Mouse (Mus musculus) kidney, postnatal 4 days (tissue): ENCODE measurements around the gene Tgif1.

ENCODE experiments used
- DNase-seq, 2 experiments: peaks; one replicate each; pipeline ENCODE4 v3.0.0; 2021; ENCODE audit warnings: mixed read lengths in 2 of 2

The Tgif1 gene

DNA sequence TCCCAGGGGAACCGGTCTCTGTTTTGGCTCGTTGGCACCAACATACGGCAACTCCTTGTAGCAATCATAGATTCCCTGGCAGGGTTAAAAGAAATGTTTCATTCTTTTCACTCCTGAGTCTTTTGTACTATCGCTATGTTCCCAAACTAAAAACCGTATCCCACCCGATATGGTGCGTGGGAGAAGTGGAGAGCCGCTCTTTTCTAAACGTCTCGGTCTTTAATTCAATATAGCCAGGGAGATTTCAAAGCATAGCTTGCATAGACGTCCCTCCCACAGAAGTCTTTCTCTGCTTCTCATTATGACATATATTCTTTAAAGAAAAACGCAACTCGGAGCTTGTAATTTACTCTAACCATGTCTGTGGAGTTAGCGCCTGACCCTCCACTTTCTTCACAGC, 51.3 kb downstream of the Tgif1 start:
- DNase-seq = no peak

DNA sequence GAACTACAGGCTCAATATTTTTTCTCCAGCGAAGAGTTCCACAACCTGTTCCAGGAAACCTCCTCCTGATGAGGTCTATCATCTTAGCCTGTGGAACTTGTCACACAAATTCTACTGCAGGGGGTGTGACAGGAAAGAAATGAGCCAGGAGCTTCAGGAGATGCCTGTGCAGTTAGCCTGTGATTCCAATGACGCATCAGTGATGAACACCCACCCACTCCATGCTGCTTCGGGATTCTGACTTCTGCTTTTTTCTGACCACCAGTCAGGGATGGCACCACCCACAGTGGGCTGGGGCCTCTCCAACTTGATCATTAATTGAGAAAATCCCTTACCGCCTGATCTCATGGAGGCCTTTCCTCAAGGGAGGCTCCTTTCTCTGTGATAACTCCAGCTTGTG, 54.1 kb downstream of the Tgif1 start:
- DNase-seq = no peak

DNA sequence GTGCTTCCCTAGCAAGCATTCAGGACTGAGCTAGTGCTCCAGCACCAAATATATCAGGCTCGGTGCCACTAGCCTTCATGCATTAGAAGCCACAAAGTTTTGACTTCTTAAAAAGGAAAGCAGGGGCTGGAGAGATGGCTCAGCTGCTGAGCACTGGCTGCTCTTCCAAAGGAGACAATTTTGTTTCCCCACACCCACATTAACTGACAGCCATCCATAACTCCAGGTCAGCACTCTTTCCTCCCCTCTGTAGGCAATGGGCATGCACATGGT, 55.6 kb downstream of the Tgif1 start:
- DNase-seq = no peak

DNA sequence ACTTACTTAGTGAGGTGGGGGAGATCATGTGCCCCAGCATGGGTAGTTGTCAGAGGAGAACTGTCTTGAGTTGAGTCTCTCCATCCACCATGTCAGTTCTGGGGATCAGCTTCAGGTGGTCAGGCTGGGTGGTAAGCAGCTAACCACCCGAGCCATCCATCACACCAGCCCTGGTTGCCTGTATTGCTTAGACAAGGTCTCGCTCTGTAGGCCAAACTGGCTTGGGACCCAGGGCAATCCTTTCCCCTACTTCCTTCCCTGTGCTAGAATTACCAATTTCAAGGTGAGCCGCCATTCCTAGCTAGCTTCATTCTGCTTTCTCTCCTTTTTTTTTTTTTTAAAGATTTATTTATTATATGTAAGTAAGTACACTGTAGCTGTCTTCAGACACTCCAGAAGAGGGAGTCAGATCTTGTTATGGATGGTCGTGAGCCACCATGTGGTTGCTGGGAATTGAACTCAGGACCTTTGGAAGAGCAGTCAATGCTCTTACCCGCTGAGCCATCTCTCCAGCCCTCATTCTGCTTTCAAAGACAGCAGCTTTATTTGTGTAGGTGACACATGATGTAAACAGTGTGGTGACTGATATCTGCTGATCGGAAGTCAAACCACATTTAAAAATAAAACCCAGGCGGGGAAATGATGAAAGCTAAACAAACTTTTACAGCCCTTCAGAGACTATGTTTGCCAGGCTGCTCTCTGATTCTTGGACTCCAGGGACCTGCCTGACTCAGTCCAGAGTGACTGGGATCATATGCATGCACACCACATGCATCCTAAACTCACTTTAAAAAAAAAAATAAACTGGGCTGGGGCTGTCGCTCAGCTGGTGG, 56.2 kb downstream of the Tgif1 start:
- DNase-seq = no peak

DNA sequence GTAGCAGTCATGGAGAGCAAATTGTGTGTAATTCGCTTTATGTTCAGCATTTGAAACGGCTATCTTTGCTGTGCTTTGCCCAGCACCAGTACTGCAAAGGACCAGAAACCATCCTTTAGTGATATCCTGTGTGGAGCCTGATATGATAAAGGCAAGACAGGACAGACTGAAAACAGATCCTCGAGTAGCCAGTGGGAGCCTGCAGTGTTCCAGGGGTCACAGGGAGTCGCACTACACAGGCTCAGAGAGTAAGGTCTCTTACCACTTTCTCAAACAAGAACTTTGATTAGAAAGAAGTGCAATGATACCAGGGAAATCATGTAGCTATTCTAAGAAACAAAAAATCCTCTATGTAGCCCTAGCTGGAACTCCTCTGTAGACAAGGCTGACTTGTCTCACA, 58.1 kb downstream of the Tgif1 start:
- no peak for DNase-seq

DNA sequence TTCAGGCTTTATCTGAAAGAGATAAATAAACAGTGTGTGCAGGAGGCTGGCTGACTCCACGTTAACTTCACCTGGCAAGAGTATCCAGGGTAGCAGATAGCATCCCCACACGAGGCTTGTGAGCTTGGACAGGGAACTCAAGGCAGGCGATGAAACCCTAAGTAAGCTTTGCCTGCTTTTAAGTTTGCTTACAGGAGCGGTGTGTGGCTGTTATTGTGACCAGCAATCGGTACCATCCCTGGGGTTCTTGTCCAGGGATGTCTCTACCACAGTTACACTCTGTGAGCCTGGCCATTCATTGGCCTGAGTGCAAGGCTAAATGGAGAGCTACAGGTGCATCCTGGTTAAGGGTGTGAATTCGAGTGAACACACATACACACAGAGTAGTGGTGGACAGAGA, 58.6 kb downstream of the Tgif1 start:
- no peak for DNase-seq

DNA sequence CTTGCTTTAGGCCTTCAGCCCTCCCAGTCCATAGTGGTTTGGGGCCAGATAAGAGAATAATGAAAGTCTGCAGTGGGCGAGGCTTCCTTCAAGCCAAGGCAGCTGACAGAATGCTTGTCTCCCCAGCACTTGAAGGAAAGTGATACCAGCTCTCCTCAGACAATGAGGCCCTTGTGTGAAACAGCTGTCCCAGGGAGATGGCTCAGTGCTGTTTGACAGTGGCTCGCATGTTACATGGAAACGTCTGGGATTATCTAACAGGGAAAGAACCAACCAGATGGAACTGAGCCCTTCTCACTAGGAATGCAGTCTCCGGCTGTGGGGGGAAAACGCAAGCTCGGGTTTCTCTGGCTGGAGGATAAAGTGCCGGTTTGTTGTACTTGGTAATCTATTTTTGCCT, 59.1 kb downstream of the Tgif1 start:
- peak; percentile 29 to 45 for DNase-seq
